Mouse (Mus musculus): ENCODE results near the gene Scarf1. TPM values are rescaled to one million over a fixed set of nuclear protein-coding genes. Genes with fewer than 3 reads are reported as not detected.
A peak's percentile ranks its signal among the peaks of the same experiment; 100 is the strongest.

The Scarf1 gene
- total RNA-seq (2021): 1 to 10 TPM; 3.0 to 3.3 TPM
- long read RNA-seq, experiment 1, partial matches to known transcripts: 0 of 4 reads
- long read RNA-seq, experiment 1, other reads (novel, unspliced or antisense): 2 of 4 reads
- long read RNA-seq, experiment 2, partial matches to known transcripts: 0 of 3 reads
- long read RNA-seq, experiment 2, other reads (novel, unspliced or antisense): 1 of 3 reads

DNA sequence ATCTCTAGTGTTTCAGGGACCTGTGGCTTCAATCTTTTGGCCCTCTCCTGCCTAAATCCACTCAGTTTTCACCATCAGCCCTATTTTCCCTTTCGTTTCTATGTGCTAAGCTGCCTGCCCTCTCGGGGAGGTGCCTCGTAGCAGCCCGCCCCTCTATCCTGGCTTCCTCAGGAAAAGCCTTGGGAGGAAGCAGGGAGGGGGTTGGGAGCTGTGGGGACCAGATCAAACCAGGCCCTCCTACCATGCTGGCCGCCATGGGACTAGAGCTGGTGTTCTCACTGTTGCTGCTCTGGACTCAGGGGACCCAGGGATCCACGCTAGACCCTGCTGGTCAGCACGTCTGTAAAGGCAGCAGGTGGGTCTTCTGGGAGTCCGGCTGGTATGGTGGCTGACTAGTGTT is at the start of gene Scarf1:
Gene Scarf1, plus strand, starts transcription at position 205 of the 400 bp plus-strand sequence.
- intact Hi-C loops (cut with DNase I): loop anchor here (10.0 kb wide), 1 partner anchor 109 kb away; no protein-coding TSS in a partner anchor
- no peak for DNase-seq (ENCODE audit: low spot score in 2 of 2)

DNA sequence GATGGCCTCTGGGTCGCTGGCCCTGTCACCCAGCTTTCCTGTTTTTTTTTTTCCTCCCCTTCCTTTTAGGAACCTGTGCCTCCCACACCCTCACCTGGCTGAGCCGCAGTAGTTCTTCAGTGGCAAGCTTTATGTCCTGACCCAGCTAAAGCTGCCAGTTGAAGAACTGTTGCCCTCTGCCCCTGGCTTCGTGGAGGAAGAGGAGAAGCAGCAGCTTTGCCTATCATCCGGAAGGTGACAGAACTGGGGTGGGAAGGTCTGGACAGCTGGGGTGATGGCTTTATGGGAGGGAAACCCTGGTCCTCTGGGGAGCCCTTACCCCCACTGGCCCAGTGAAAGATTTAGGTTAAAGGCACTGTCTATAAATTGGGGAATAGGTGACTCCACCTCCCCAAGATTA is 49.7 kb upstream of the Scarf1 start:
- intact Hi-C loops (cut with DNase I): no loop called here
- no peak for DNase-seq (ENCODE audit: low spot score in 2 of 2)

DNA sequence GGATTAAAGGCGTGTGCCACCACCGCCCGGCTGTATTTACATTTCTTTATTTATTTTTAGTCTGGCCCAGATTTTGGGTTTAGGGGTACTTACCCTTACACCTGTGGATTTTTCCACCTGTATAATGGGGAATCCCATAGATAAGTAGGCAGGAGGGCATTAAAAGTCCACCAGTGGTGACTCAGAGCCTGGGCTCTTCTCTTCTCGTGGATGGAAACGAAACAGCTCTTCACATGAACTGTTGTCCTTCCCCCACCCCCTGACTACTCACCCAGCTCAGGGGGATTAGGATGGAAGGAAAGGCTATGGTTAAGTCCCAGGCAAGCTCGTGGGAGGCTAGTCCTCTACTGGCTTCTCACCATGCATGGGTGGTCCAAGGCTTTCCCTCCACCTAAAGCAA is 48.9 kb upstream of the Scarf1 start:
- no peak for DNase-seq (ENCODE audit: low spot score in 2 of 2)
- intact Hi-C loops (cut with DNase I): no loop called here

DNA sequence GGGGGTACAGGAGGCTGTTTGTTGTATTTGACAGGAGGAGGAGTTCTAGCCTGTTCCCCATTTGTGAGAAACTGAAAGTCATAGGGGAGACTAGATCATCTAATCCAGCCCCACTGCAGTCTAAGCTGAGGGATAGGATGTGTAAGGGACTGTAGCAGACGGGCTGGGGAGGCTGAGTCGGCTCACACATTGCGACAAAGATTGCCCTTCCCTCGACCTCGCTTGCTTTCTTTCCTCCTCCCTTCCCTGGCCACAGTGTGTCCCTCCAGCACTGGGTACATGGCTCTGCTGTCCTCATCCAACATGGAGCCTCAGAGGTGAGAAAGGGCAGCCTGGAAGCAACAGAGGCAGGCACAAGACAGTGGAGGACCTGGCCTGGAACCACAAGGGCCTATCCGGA is 48.3 kb upstream of the Scarf1 start:
- intact Hi-C loops (cut with DNase I): no loop called here
- DNase-seq (ENCODE audit: low spot score in 2 of 2): no peak

DNA sequence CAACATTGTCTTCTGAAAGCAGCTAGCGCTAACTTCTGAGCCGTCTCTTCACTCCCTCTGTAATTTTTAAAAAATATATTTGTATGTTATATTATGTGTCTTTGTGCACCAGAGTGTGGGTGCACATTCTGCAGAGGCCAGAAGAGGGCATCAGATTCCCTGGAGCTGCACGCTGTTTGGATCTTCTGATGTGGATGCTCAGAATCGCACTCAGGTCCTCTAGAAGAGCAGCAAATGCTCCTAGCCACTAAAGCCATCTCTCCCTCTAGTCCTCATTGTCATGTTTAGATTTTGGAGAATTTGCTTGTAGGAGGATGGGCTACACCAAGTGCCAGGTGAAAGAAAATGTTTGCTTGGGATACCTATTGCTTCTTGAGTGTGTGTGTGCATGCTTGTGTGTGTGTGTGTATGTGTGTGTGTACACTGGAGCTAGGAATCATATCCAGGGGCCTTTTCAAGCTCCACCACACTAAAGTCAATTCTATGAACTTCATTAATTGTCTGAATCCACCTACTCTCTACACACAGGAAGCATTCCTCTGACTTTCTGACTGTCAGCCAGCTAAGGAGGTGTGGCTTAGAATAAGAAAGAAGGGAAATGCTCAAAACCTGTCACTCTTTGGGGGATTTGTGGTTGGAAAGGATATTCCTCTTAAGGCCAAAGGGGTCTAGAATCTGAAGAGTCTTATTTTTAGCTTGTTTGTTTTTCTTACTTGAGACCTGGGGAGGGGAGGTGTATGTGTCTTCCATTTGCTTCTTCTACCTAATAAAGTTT is 46.4 kb upstream of the Scarf1 start:
- intact Hi-C loops (cut with DNase I): no loop called here
- no peak for DNase-seq (ENCODE audit: low spot score in 2 of 2)

DNA sequence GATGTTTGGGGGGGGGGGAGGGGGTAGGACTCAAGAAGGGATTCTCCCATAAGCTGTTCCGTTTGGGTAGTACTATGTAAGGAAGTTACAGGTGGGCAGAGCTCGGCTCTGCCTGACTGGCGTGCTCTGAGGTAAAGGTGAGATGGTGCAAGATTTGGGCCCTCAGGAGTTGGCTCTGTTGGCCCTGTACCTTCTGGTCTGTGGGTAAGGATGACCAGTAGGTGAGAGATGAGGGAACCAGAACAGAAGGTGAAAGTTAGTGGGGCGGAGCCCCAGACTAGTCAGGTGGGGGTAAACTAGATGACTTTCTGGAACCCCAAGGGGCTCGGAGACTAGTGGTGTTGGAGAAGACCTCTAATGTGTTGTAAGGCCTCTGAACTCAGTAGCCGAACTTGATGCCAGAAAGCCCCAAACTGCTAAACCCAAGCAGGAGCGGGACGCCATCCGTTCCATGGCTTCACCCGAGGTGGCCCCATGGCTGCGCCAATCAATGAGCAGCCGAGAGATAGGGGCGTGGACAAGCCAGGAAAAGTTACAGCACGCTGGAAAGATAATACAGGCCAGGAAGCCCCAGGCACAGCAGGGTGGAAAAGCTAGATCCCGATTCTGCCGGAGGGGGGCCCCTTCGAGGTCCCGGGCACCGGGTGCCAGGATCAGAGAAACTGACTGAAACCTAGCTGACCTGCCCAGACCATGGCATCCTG is 45.7 kb upstream of the Scarf1 start:
- intact Hi-C loops (cut with DNase I): no loop called here
- DNase-seq (ENCODE audit: low spot score in 2 of 2): no peak

DNA sequence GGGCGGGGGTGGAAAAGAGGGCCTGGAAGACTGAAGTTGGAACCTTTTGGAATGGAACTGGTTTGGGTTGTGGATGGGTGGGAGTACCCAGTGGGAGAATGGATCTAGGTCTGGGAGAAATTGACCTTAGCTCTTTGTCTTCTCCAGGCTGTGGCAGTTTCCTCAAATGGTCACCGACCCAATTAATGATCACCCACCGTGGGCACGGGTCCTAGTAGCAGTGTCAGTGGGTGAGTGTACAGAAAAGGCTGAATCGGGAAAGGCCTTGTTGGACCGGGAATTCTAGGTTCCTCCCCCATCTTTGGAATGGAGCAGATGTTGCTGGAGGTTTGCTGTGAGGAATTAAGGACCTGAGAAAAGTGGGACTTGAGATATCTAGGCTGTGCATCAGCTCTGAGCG is 44.9 kb upstream of the Scarf1 start:
- no peak for DNase-seq (ENCODE audit: low spot score in 2 of 2)
- intact Hi-C loops (cut with DNase I): no loop called here

DNA sequence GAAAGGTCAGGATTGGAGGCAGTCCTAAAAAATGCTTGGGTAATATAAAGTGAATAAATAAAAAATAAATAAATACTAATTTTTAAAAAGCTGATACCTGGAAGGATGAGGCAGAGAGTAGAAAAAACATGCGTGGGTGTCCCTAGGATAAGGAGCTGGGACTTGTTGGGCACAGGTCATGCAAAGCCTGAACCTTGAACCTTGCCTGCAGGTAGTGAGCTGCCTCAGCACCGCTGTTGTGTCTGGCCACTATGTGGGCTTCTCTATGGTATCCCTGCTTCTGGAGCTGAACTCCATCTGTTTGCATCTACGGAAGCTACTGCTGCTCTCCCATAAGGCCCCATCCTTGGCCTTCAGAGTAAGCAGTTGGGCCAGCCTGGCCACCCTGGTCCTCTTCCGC is 44.1 kb upstream of the Scarf1 start:
- no peak for DNase-seq (ENCODE audit: low spot score in 2 of 2)
- intact Hi-C loops (cut with DNase I): no loop called here

DNA sequence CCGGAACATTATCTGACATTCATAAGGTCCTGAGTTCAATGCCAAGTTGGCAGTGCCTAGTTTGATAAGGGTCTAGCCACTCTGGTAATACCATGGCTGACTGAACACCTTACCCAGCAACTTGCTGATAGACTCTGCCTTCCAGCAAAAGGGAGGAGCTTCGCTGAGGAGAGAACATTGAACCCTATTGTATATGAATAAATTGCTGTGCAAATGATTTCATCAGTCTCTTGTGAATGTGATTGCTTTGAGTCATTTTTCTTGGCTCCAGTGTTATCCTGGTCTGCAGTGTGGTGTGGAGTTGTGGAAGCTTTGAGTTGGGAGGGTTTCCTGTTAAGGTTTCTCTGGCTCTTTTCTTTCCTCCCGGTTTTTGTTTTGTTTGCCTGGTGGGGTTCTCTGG is 42.7 kb upstream of the Scarf1 start:
- DNase-seq (ENCODE audit: low spot score in 2 of 2): no peak
- intact Hi-C loops (cut with DNase I): no loop called here

DNA sequence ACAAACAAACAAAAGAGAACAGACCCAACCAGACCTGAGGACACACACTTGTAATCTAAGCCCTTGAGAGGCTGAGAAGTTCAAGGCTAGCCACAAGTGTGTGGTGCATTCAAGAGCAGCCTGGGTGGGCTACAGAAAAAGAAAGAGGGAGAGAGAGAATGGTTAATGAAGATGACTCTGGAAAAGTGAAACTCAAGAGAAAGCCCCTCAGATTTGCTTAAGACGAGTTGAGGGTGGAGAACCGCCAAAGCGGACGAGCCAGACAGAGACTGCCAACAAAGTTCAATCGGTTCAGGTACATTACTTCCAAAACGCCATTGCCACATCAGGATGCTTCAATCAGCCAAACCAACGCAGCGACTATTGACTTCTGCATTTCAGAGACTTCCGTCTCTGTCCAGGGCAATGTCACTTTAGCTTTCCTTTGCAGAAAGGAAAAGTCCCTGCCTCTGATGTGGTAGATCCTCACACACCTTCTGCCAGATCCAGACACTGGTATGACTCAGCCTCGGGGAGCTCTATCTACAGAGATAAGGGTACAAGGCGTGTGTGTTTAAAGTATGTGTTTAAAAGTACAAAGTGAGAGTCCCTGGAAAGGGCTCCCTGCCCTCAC is 40.8 kb upstream of the Scarf1 start:
- no peak for DNase-seq (ENCODE audit: low spot score in 2 of 2)
- intact Hi-C loops (cut with DNase I): no loop called here

DNA sequence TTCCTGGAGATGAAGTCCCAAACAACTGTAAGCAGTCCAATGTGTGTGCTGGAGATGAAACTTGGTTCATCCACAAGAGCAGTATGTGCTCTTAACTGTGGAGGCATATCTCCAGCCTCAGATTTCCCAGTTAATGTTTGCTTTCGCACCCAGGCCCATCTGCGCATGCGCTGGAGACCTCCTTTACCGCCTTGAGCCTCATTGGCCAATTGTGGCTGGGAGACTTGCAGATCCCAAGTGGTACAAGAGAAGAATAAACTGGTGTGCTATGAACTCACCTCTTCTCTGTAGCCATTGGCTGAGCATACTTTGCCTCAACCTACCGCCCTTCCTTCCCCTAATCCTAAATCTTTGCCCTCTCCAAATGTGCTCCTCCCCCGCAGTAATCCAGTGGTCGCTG is 40.0 kb upstream of the Scarf1 start:
- no peak for DNase-seq (ENCODE audit: low spot score in 2 of 2)
- intact Hi-C loops (cut with DNase I): no loop called here

DNA sequence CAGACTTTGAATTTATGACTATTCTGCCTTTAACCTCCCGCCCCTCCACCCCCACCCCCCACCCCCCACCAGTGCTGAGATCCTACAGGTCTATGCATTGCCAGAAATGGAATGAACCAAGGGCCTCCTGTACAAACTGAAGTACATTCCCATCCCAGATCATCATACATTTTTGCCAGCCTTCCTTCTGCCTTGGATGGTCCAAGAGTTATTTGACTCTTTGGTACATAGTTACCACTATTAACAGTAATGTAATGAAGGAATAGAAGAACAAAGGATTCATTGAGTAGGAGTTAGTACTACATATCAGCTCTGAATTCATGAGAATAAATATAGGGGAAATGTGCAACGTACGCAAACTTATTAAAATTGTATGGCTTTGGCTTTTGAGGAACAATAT is 27.1 kb upstream of the Scarf1 start:
- intact Hi-C loops (cut with DNase I): no loop called here

DNA sequence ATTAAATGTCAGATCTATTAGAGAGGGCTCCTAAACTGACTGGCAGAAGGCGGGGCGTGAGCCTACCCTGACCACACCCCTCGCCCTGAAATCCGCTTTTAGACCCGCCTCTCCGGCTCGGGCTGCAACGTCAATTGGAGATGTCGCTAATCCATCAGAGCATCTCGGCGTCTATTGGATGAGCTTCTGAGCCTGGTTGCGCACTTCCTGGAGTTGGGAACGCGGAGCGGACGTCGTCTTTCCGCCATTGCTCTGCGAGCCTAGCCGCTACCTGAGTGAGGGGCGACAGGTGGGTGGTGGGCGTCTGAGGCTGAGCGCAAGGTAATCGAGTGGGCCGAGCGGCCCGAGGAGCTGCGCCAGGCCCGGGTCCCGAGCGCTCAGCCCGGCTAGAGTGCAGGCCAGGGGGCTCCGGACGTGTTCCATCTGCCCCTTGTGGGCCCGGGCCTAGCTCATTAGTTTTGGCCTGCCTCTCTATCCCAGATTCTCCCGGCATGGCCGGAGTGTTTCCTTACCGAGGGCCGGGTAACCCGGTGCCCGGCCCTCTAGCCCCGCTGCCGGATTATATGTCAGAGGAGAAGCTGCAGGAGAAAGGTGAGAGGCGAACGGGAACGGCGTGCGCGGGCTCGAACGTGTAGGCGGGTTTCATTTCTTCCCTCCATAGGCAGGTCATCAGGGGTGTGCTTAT is 26.6 kb upstream of the Scarf1 start, which contains the start of gene Prpf8:
Gene Prpf8, plus strand, starts transcription at position 216 of the 685 bp plus-strand sequence.
- peak; percentile 98 to 99 for DNase-seq (ENCODE audit: low spot score in 2 of 2)
- intact Hi-C loops (cut with DNase I): no loop called here

More for the DNA sequence above, 27.1 kb upstream of the Scarf1 start:
- DNase-seq (ENCODE audit: low spot score in 2 of 2): no peak

DNA sequence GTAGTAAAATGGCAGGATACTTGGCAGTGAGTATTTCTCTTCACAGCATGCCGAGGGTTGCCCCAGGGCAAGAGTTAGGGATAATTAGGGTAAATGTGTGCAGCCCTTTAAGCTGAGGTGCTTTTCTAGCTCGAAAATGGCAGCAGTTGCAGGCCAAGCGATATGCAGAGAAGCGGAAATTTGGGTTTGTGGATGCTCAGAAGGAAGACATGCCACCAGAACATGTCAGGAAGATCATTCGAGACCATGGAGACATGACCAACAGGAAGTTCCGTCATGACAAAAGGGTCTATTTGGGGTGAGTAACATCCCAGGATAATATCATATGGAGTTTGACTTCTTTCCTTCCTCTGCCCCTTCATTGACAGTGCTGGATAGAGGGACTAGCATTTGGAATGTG is 25.8 kb upstream of the Scarf1 start:
- intact Hi-C loops (cut with DNase I): no loop called here
- no peak for DNase-seq (ENCODE audit: low spot score in 2 of 2)

DNA sequence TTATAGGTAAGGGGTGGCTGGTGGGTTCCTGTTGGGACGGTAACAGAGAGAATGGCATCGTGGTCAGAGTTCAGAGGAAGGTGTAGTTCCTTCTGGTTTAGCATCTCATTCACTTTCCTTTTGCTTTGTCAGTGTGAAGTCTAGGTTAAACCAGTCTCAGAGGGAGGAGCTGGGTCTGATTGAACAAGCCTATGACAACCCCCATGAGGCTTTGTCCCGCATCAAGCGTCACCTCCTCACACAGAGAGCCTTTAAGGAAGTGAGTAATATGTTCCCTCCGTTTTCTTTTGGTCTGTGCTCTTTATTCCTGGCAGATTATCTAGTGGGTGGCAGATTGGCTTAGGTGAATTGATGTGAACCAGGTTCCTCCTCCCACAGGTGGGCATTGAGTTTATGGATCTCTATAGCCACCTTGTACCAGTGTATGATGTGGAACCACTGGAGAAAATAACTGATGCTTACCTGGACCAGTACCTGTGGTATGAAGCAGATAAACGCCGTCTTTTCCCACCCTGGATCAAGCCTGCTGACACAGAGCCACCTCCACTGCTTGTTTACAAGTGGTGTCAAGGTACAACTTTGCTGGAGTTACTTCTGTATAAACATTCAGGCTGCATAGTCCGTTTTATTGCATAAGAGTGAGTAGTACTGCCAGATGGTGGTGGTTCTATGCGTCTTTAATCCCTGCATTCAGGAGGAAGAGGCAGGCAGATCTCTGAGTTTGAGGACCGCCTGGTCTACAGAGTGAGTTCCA is 18.9 kb upstream of the Scarf1 start:
- no peak for DNase-seq (ENCODE audit: low spot score in 2 of 2)
- intact Hi-C loops (cut with DNase I): no loop called here

DNA sequence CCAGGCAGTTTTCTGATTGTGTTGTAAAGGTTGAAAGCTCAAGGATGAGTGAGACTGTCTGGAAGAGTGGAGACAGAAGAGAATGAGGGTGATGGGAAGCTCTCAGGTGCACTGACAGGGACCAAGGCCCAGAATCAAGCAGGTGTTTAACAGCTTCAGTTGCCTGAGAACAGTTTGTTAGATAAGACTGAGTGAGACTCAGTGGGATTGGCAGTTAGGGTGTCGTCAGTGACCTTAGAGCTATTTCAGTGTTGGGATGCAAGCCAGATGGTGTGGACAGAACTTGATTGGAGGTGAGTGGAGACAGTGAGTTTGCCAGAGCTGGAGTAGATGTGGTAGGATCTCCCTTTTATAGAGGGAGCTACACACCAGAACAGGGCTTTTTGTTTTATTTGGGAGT is 15.2 kb upstream of the Scarf1 start:
- no peak for DNase-seq (ENCODE audit: low spot score in 2 of 2)
- intact Hi-C loops (cut with DNase I): no loop called here

DNA sequence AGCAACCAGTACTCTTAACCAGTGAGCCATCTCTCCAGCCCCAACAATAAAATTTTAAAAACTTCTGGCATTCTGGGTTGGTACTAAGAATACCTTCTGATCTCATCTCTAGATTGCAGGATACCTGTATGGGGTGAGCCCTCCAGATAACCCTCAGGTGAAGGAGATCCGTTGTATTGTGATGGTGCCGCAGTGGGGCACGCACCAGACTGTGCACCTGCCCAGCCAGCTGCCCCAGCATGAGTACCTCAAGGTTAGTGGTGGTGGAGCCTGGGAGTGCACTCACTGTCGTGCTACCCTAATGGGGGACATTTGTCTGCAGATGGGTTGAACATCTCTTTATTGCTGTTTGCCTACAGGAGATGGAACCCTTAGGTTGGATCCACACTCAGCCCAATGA is 5.2 kb upstream of the Scarf1 start:
- intact Hi-C loops (cut with DNase I): no loop called here

DNA sequence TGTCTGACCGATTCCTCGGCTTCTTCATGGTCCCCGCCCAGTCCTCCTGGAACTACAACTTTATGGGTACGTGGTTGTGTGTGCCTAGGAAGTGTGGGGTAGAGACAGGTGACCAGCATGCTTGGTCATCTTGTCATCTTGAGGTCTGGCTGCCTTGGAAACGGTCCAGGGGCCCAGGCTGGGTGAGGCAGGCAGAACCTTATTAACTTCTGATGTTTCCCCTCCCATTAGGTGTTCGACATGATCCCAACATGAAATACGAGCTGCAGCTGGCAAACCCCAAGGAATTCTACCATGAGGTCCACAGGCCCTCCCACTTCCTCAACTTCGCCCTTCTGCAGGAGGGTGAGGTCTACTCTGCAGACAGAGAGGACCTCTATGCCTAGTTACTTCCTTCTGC is 4.4 kb upstream of the Scarf1 start:
- DNase-seq (ENCODE audit: low spot score in 2 of 2): no peak
- intact Hi-C loops (cut with DNase I): no loop called here

More for the DNA sequence above, 5.2 kb upstream of the Scarf1 start:
- no peak for DNase-seq (ENCODE audit: low spot score in 2 of 2)

Measured in left cerebral cortex, postnatal 14 days (tissue).